Mouse (Mus musculus): ENCODE measurements around the gene Ssc4d. TPM values are rescaled to one million over a fixed set of nuclear protein-coding genes. Genes with fewer than 3 reads are reported as not detected.
A peak's percentile ranks its signal among the peaks of the same experiment; 100 is the strongest.

Gene Ssc4d
- polyA plus RNA-seq, 1 experiment from 2014 or later = 1.8 TPM

DNA sequence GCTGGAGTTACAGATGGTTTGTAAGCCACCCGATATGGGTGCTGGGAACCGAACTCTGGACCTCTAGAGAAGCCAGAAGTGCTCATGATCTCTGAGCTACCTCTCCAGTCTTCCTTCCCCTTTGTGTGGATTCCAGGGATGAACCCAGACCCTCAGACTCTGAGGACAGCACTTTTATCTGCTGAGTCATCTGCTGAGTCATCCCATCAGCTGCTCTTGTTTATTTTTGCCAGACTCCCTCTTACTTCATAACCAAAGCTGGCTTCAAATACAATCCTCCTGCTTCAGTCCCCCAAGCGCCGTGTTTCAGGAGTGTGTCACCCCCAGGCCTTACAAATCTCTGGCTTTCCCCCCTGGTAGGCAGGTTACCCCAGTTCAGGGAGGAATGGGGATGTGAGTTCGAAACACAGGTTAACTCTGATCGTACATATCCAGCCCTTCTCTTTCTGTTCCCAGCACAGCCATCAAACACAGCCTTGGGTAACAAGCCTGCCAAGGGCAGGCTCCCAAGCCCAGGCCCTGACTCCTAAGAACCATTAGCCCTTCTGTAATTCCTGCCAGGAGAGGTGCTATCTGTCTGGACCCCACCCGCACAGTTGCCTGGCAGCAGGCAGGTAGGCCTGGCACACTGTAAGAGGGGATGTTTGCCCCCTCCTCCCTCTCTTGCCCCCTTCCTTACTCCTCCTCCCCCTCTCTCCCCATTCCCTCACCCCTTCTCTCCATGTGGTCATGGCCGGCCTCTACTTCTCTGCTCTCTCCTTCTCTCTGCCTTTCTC lies 1.8 kb upstream of the Ssc4d start:
- Histone ChIP-seq H3K9me3 (replicated peaks) (no peaks in the 10 kb centered on the region), H3K4me1 (replicated peaks) (peaks cover 10% of the 10 kb centered on the region), H3K4me2 (no peak overlapping the region), H3K27me3 (no peaks in the 10 kb centered on the region), H3K27ac (0 out of 2 replicates have a peak overlapping the region, but pooled peaks have one; percentile 9), H3K9ac (no peak overlapping the region), H3K4me3 (replicated peaks) (no peak overlapping the region), H3K36me3 (no peaks in the 10 kb centered on the region)
- ATAC-seq (ENCODE audit: low read depth) (peak; percentile 66; the same call in 1 of the 2 replicates), DNase-seq (peak; percentile 38)
- 85% methylated on average over 8 of the region's 8 CpGs for WGBS (ENCODE audit: insufficient replicate concordance)

DNA sequence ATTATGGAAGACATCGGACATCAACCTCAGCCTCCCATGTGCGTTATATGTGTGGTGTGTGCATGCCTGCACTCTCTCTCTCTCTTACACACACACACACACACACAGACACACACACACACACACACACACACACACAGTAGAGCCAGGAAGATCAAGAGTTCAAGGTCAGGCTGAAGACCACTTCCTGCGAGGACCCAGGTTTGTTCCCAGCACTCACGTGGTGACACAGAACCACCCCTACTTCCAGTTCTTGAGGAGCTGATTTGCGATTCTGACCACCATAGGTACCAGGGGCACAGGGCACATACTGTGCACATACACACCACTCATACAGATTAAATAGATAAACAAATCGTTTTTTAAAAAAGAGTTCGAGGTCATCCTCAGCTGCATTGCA lies 2.5 kb downstream of the Ssc4d start:
- Histone ChIP-seq H3K36me3 (no peaks in the 10 kb centered on the region), H3K9me3 (replicated peaks) (no peaks in the 10 kb centered on the region), H3K27ac (no peak overlapping the region), H3K27me3 (no peaks in the 10 kb centered on the region), H3K4me2 (no peak overlapping the region), H3K4me3 (replicated peaks) (no peak overlapping the region), H3K4me1 (replicated peaks) (peaks cover 10% of the 10 kb centered on the region), H3K9ac (no peak overlapping the region)
- ATAC-seq (ENCODE audit: low read depth) (no peak), DNase-seq (no peak)
- WGBS (ENCODE audit: insufficient replicate concordance) = 65% methylated on average over 7 of the region's 7 CpGs

DNA sequence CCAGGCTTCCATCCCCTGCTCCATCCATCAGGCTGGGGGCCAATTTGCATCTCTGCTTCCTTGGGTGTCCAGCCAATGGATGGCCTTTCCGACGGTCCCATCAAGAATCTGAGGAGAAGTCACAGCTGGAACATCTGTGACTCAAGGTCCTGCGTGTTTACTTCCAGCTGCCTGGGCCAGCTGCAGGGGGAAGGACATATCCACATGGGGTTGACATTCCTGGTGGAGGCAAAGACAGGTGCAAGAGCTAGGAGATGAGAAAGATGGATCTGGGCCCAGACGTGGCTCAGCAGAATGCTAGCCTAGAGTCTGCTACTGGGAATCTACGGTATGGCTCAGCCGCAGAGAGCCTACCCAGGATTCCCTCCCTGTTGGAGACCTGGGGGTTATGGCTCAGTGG lies 4.1 kb downstream of the Ssc4d start:
- Histone ChIP-seq H3K4me2 (no peak overlapping the region), H3K27me3 (no peaks in the 10 kb centered on the region), H3K27ac (no peak overlapping the region), H3K4me3 (replicated peaks) (no peak overlapping the region), H3K9ac (no peak overlapping the region), H3K4me1 (replicated peaks) (peaks cover 7% of the 10 kb centered on the region), H3K36me3 (no peaks in the 10 kb centered on the region), H3K9me3 (replicated peaks) (no peaks in the 10 kb centered on the region)
- DNase-seq (no peak), ATAC-seq (ENCODE audit: low read depth) (no peak)
- WGBS (ENCODE audit: insufficient replicate concordance) = 80% methylated on average over 6 of the region's 6 CpGs

DNA sequence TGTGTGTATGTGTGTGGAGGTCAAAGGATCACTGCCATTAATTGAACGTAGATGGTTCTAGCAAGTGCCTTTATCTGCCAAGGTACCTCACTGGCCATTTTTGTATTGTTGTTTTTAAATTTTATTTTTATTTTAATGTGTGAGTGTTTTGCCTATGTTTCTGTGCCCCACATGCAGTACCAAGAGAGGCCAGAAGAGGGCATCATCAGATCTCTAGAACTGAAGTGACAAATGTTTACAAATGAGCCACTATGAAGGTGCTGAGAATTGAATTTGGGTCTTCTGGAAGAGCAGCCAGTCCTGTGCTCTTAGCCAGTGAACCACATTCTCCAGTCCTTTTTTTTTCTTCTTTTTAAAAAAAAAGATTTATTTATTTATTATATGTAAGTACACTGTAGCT lies 5.5 kb downstream of the Ssc4d start:
- H3K27me3 ChIP-seq = 0 out of 2 replicates have a peak, but pooled peaks cover 2% of the 10 kb centered on the region
- H3K9ac ChIP-seq = no peak overlapping the region
- H3K4me1 ChIP-seq (replicated peaks) = peaks cover 10% of the 10 kb centered on the region
- WGBS (ENCODE audit: insufficient replicate concordance) = 47% methylated on average over 1 of the region's 1 CpGs
- H3K4me2 ChIP-seq = no peak overlapping the region
- H3K9me3 ChIP-seq (replicated peaks) = no peaks in the 10 kb centered on the region
- ATAC-seq (ENCODE audit: low read depth) = no peak
- no peak overlapping the region for H3K27ac ChIP-seq
- no peaks in the 10 kb centered on the region for H3K36me3 ChIP-seq
- H3K4me3 ChIP-seq (replicated peaks) = no peak overlapping the region
- DNase-seq = peak; percentile 42

DNA sequence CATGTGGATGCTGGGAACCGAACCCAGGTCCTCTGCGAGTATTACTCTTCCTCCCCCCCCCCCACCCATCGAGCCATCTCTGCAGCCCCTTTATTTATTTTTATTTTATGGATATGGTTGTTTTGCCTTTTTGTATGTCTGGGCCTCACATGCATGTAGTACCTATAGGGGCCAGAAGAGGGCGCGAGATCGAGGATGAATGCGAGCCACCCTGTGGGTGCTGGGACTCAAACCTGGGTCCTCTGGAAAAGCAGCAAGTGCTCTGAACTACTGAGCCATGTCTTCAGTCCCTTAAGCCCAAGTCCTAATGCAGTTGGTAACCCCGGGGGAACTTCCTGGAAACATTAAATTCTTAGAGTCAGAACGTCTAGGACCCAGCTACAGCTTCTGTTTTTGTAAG lies 7.5 kb downstream of the Ssc4d start:
- H3K27ac ChIP-seq = no peak overlapping the region

DNA sequence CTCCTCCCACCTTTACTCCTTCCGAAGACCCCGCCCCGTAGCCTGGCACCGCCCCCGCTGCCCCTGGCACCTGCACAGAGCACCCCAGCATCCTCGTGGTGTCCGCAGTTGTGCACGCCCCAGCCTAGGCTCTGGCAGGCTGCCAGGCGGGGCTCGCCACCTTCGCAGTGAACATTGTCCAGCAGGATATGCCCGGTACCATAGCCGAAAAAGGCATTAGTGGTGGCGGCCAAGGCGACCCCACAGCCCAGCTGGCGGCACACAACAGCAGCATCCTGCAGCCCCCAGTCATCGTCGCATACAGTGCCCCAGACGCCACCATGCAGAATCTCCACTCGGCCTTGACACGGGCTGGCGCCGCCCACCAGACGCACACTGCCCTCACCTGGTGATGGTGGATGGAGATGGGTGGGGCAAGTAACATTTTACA lies 8.8 kb downstream of the Ssc4d start:
- Histone ChIP-seq H3K9me3 (replicated peaks) (no peaks in the 10 kb centered on the region), H3K27me3 (0 out of 2 replicates have a peak, but pooled peaks cover 2% of the 10 kb centered on the region), H3K4me3 (replicated peaks) (no peak overlapping the region), H3K36me3 (no peaks in the 10 kb centered on the region), H3K9ac (no peak overlapping the region), H3K4me1 (replicated peaks) (peaks cover 36% of the 10 kb centered on the region), H3K4me2 (peak overlapping the region; percentile 44), H3K27ac (no peak overlapping the region)
- ATAC-seq (ENCODE audit: low read depth) (no peak), DNase-seq (no peak)
- WGBS (ENCODE audit: insufficient replicate concordance) = 27% methylated on average over 24 of the region's 24 CpGs

More for the DNA sequence above, 7.5 kb downstream of the Ssc4d start:
- H3K4me2 ChIP-seq = no peak overlapping the region
- H3K4me3 ChIP-seq (replicated peaks) = no peak overlapping the region
- DNase-seq (no peak), ATAC-seq (ENCODE audit: low read depth) (no peak)
- H3K9ac ChIP-seq = no peak overlapping the region
- peaks cover 22% of the 10 kb centered on the region for H3K4me1 ChIP-seq (replicated peaks)
- H3K9me3 ChIP-seq (replicated peaks) = no peaks in the 10 kb centered on the region
- 49% methylated on average over 9 of the region's 9 CpGs for WGBS (ENCODE audit: insufficient replicate concordance)
- 0 out of 2 replicates have a peak, but pooled peaks cover 2% of the 10 kb centered on the region for H3K27me3 ChIP-seq
- H3K36me3 ChIP-seq = no peaks in the 10 kb centered on the region

DNA sequence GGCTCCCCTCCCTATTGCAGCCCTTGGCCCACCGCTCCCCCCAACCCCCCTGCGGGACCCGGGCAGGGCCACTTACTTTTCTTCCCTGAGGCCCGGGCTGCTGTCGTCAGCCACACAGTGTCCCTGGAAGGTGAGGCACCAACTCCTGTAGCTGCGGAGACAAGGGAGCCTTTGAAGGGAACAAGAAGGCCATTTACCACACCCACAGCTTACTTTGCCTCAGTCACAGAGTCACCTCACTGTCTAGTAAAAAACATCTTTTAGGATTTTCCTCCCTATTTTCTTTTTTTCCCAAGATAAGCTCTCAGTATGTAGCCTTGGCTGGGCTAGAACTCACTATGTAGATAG lies 11.1 kb downstream of the Ssc4d start:
- Histone ChIP-seq H3K27me3 (0 out of 2 replicates have a peak, but pooled peaks cover 2% of the 10 kb centered on the region), H3K4me2 (peak overlapping the region; percentile 99), H3K9me3 (replicated peaks) (no peaks in the 10 kb centered on the region), H3K9ac (peak overlapping the region; percentile 87), H3K36me3 (no peaks in the 10 kb centered on the region), H3K4me1 (replicated peaks) (peaks cover 58% of the 10 kb centered on the region), H3K4me3 (replicated peaks) (peak overlapping the region; percentile 70), H3K27ac (peak overlapping the region; percentile 99)
- no peak for DNase-seq
- 13% methylated on average over 6 of the region's 6 CpGs for WGBS (ENCODE audit: insufficient replicate concordance)
- ATAC-seq (ENCODE audit: low read depth) = no peak

DNA sequence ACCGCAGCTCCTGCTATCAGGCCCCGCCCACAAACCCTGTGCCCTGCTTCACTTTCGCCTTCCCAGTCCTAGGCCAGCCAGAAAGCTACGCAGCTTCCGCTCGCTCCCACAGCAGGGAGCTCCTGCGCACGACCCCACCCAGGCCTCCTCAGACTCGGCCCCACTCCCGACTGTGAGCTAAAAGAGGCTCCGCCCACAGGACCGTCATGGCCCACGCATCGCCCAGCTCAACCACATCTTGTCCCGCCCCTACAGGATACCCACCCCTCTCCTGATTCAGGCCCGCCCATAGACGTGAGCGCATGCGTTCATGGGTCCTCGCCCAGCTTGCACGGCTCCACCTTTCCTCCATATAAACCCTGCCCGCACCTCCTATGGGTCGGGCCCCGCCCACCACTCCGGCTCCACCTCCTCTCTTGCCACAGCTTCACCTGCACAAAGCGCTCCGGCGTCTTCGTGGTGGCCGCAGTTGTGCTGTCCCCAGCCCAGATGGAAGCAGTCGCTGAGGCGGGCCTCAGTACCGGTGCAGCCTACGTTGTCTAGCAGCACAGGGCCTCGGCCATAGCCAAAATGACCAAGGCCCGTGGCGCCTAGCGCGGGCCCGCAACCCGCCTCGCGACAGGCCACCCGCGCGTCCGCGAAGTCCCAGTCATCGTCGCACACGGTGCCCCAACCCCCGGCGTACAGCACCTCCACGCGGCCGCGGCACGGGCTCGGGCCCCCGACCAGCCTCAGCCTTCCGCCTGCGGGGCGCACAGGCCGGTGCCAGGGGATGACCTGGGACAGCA lies 11.6 kb downstream of the Ssc4d start:
- H3K36me3 ChIP-seq = no peaks in the 10 kb centered on the region
- peaks cover 63% of the 10 kb centered on the region for H3K4me1 ChIP-seq (replicated peaks)
- 0 out of 2 replicates have a peak, but pooled peaks cover 2% of the 10 kb centered on the region for H3K27me3 ChIP-seq
- peak; percentile 97 for DNase-seq
- peak overlapping the region; percentile 87 for H3K9ac ChIP-seq
- under 1% methylated on average over 64 of the region's 64 CpGs for WGBS (ENCODE audit: insufficient replicate concordance)
- no peaks in the 10 kb centered on the region for H3K9me3 ChIP-seq (replicated peaks)
- H3K4me2 ChIP-seq = peak overlapping the region; percentile 99
- peak overlapping the region; percentile 70 for H3K4me3 ChIP-seq (replicated peaks)
- ATAC-seq (ENCODE audit: low read depth) = peak; percentile 92
- H3K27ac ChIP-seq = peak overlapping the region; percentile 99

DNA sequence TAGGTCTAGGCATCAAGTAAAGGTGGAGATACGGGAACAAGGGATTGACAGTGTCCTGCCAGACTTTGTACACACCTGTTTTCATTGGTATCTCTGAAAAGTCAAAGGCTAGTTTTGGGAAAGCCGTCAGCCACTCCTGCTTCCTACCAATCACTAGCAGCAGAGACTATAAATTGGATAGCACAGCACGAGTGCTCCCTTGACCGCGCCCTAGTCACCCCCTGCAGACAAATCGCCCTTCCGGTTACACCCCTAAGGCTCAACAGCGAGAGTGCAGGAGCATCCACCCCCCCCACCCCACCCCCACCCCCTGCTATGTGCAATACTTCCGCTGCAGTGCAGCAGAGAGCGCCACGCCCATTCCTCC lies 12.2 kb downstream of the Ssc4d start:
- WGBS (ENCODE audit: insufficient replicate concordance) = under 1% methylated on average over 11 of the region's 11 CpGs
- Histone ChIP-seq H3K9ac (peak overlapping the region; percentile 76), H3K4me1 (replicated peaks) (peaks cover 66% of the 10 kb centered on the region), H3K9me3 (replicated peaks) (no peaks in the 10 kb centered on the region), H3K27ac (peak overlapping the region; percentile 99), H3K36me3 (no peaks in the 10 kb centered on the region), H3K27me3 (0 out of 2 replicates have a peak, but pooled peaks cover 2% of the 10 kb centered on the region), H3K4me2 (peak overlapping the region; percentile 99), H3K4me3 (replicated peaks) (peak overlapping the region; percentile 70)
- no peak for DNase-seq
- peak; percentile 75 for ATAC-seq (ENCODE audit: low read depth)

DNA sequence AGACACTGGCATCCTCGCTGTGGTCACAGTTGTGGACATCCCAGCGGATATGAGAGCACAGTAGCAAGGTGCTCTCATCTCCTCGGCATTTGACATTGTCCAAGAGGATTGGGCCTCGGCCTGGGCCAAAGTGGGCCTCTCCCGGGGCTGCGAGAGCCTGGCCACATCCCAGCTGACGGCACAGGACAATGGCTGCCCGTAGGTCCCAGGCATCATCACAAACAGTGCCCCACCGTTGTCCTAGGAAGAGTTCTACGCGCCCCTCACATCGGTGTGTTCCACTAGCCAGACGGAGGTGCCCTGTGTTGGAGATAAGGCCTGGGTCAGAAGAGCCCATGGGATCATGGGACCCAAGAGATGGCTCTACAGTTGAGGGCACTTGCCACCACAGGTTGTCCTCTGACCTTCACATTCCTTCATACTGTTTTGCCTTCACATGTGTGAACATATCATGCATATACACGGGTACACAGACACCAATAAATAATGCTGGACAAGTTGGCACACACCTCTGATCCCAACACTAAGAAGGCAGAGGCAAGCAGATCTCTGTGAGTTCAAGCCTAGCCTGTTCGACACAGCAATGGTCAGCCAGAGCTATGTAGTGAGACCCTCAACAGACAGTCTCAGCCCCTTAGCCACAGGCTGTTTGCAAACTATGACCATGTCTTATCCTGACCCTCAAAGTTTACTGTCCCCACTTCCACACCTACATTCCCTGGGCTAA lies 13.3 kb downstream of the Ssc4d start:
- no peak for ATAC-seq (ENCODE audit: low read depth)
- Histone ChIP-seq H3K9me3 (replicated peaks) (no peaks in the 10 kb centered on the region), H3K27me3 (0 out of 2 replicates have a peak, but pooled peaks cover 2% of the 10 kb centered on the region), H3K9ac (peak overlapping the region; percentile 76), H3K4me3 (replicated peaks) (peak overlapping the region; percentile 70), H3K4me1 (replicated peaks) (peaks cover 76% of the 10 kb centered on the region), H3K36me3 (no peaks in the 10 kb centered on the region), H3K27ac (peak overlapping the region; percentile 99), H3K4me2 (peak overlapping the region; percentile 99)
- no peak for DNase-seq
- WGBS (ENCODE audit: insufficient replicate concordance) = 82% methylated on average over 15 of the region's 15 CpGs

DNA sequence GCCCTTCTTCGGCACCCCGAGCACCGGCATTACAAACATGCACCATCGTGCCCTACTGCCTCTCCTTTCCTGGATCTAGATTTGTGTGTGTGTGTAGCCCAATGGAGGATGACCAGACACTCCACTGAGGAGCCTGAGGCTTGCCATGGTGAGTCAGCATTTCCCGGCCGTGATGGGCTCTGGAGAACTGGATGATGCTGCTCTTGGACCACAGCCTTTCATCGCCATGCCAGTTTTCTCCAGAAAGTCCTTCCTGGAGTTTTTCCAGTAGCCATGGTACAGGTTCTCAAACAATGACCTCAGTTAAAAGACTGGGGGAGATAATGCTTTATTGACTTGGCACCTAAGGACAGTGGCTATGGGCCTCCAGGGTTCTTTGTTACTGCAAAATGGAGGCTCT lies 14.4 kb downstream of the Ssc4d start:
- H3K36me3 ChIP-seq = no peaks in the 10 kb centered on the region
- DNase-seq (no peak), ATAC-seq (ENCODE audit: low read depth) (no peak)
- peak overlapping the region; percentile 99 for H3K27ac ChIP-seq
- peak overlapping the region; percentile 30; the same call in 1 of the 2 replicates for H3K9ac ChIP-seq
- WGBS (ENCODE audit: insufficient replicate concordance) = 82% methylated on average over 7 of the region's 7 CpGs
- H3K27me3 ChIP-seq = 0 out of 2 replicates have a peak, but pooled peaks cover under 1% of the 10 kb centered on the region
- peaks cover 70% of the 10 kb centered on the region for H3K4me1 ChIP-seq (replicated peaks)
- no peak overlapping the region for H3K4me2 ChIP-seq
- no peaks in the 10 kb centered on the region for H3K9me3 ChIP-seq (replicated peaks)
- no peak overlapping the region for H3K4me3 ChIP-seq (replicated peaks)
